Mouse (Mus musculus) ES-E14 (cell line): Measurements from ENCODE around the gene Mrps27. TPM values are rescaled to one million over a fixed set of nuclear protein-coding genes. Genes with fewer than 3 reads are reported as not detected.

ENCODE experiments used
- DNase-seq: peaks from one replicate; pipeline ENCODE4 v3.0.0-alpha.2; 2013; ENCODE audit warnings: low read depth, low spot score
- H3K27ac ChIP-seq: 2 replicates; pipeline ENCODE4 v1.5.1; 2012; ENCODE audit warnings: low read depth, mild to moderate bottlenecking, low read length, moderate library complexity, mixed read lengths; ENCODE audit not compliant: poor library complexity, insufficient read depth, severe bottlenecking
- H3K36me3 ChIP-seq: 2 replicates; pipeline ENCODE4 v1.6.1; 2012; ENCODE audit warnings: mild to moderate bottlenecking, low read length, moderate library complexity, mixed read lengths; ENCODE audit not compliant: control insufficient read depth, poor library complexity, insufficient read depth, severe bottlenecking
- H3K4me1 ChIP-seq, 2 experiments: fragments of 150-350 bp in 1 of 2; sonication (generic) in 1 of 2; 2 replicates each; pipeline ENCODE4 v1.6.1; 2012; ENCODE audit warnings: low read length in 2 of 2, mild to moderate bottlenecking in 1 of 2, mixed read lengths in 1 of 2; ENCODE audit not compliant: control insufficient read depth in 2 of 2, insufficient read depth in 2 of 2, poor library complexity in 1 of 2
- H3K4me3 ChIP-seq, 2 experiments: fragments of 150-350 bp in 1 of 2; sonication (generic) in 1 of 2; 2 replicates each; pipeline ENCODE4 v1.5.1; 2012; ENCODE audit warnings: low read length in 2 of 2, low read depth in 1 of 2, mild to moderate bottlenecking in 1 of 2, mixed read lengths in 1 of 2; ENCODE audit not compliant: insufficient read depth in 1 of 2, poor library complexity in 1 of 2, severe bottlenecking in 1 of 2
- H3K9ac ChIP-seq: 2 replicates; pipeline ENCODE4 v1.6.1; 2012; ENCODE audit warnings: low read depth, mild to moderate bottlenecking, low read length, mixed read lengths; ENCODE audit not compliant: poor library complexity, insufficient read depth, severe bottlenecking
- H3K9me3 ChIP-seq: fragments of 150-350 bp; sonication (generic); 2 replicates; pipeline ENCODE4 v1.6.1; 2012; ENCODE audit warnings: low read depth, mild to moderate bottlenecking, low read length; ENCODE audit not compliant: control insufficient read depth, insufficient read depth
- CHD2 ChIP-seq: IDR thresholded peaks from 2 replicates; pipeline ENCODE4 v1.6.1; 2014; ENCODE audit warnings: mild to moderate bottlenecking, low read depth, low read length, inconsistent platforms
- HCFC1 ChIP-seq: IDR thresholded peaks from 2 replicates; pipeline ENCODE4 v1.6.1; 2012; ENCODE audit warnings: low read length, inconsistent platforms, borderline replicate concordance; ENCODE audit not compliant: insufficient read depth
- MAFK ChIP-seq: IDR thresholded peaks from 2 replicates; pipeline ENCODE4 v1.6.1; 2014; ENCODE audit warnings: mild to moderate bottlenecking, low read depth, low read length, inconsistent platforms; ENCODE audit not compliant: insufficient read depth
- ZC3H11A ChIP-seq: IDR thresholded peaks from 2 replicates; pipeline ENCODE4 v1.6.1; 2012; ENCODE audit warnings: low read depth, mild to moderate bottlenecking, inconsistent platforms, low read length, borderline replicate concordance
- ZNF384 ChIP-seq: IDR thresholded peaks from 2 replicates; pipeline ENCODE4 v1.6.1; 2012; ENCODE audit warnings: low read depth, low read length, inconsistent platforms
- in situ Hi-C, 2 experiments: fragments of 600-800 bp; cut with MboI; formaldehyde crosslinking; loops; one replicate each; pipeline ENCODE4 v1.15.1; 2025; ENCODE audit warnings: low sequenced_read_pairs in 2 of 2, inconsistent platforms in 1 of 2; ENCODE audit not compliant: unreplicated experiment in 2 of 2
- total RNA-seq: library from RNA; depleted of rRNA; stranded (reverse); fragments of 300-350 nt; gene quantifications from 2 replicates; pipeline ENCODE4 v1.2.3, GENCODE M21; 2012

Gene Mrps27
- total RNA-seq, 1 experiment, result 34.5 TPM

- Histone ChIP-seq H3K4me1 (peaks cover 1 to 13% of the 10 kb centered on the region in 2 experiments; a peak in 2 of 4 replicates), H3K9me3 (no peaks in the 10 kb centered on the region), H3K4me3 (no peak overlapping the region), H3K27ac (no peak overlapping the region), H3K36me3 (no peaks in the 10 kb centered on the region), H3K9ac (no peak overlapping the region)
- in situ Hi-C loops, result no loop called here
- no peak for DNase-seq
- TF ChIP-seq ZNF384 (no peak), CHD2 (no peak), MAFK (no peak), ZC3H11A (no peak)
These were observed 107.9 kb downstream of the Mrps27 start for GRCm38 (mm10) chr13:99452444-99452843.

GRCm38 (mm10) chr13:99454977-99455376, 110.4 kb downstream of the Mrps27 start:
- TF ChIP-seq ZNF384, result no peak
- no peak for TF ChIP-seq CHD2
- no peak for TF ChIP-seq HCFC1
- no peak for TF ChIP-seq MAFK
- no peak for TF ChIP-seq ZC3H11A
- Histone ChIP-seq H3K36me3 (no peaks in the 10 kb centered on the region), H3K4me1 (no peaks in the 10 kb centered on the region; a peak in 1 of 4 replicates), H3K4me3 (no peak overlapping the region), H3K27ac (no peak overlapping the region), H3K9ac (no peak overlapping the region), H3K9me3 (no peaks in the 10 kb centered on the region)
- DNase-seq, result no peak
- in situ Hi-C loops, result no loop called here

GRCm38 (mm10) chr13:99458658-99459386, 114.2 kb downstream of the Mrps27 start:
- Histone ChIP-seq H3K27ac (no peak overlapping the region), H3K9me3 (no peaks in the 10 kb centered on the region), H3K4me1 (no peaks in the 10 kb centered on the region), H3K9ac (no peak overlapping the region), H3K4me3 (no peak overlapping the region), H3K36me3 (no peaks in the 10 kb centered on the region; the same call in 1 of the 2 replicates)
- TF ChIP-seq HCFC1, result no peak
- TF ChIP-seq MAFK, result no peak
- TF ChIP-seq ZC3H11A, result no peak
- no peak for TF ChIP-seq CHD2
- in situ Hi-C loops, result no loop called here
- no peak for DNase-seq

- H3K36me3 ChIP-seq, result no peaks in the 10 kb centered on the region; the same call in 1 of the 2 replicates
- H3K4me1 ChIP-seq, result no peaks in the 10 kb centered on the region
- DNase-seq, result no peak
- TF ChIP-seq ZNF384, result no peak
- TF ChIP-seq HCFC1, result no peak
- TF ChIP-seq ZC3H11A, result no peak
- no peak for TF ChIP-seq CHD2
- no peak for TF ChIP-seq MAFK
- H3K27ac ChIP-seq, result no peak overlapping the region
- no peak overlapping the region for H3K9ac ChIP-seq
- H3K9me3 ChIP-seq, result no peaks in the 10 kb centered on the region
- in situ Hi-C loops, result no loop called here
- no peak overlapping the region for H3K4me3 ChIP-seq
These were observed 115.0 kb downstream of the Mrps27 start for GRCm38 (mm10) chr13:99459612-99460011.
